Mouse (Mus musculus) urinary bladder, adult 2 months (tissue): Measurements from ENCODE around the gene Slc1a7. TPM values are rescaled to one million over a fixed set of nuclear protein-coding genes. Genes with fewer than 3 reads are reported as not detected.

Experiments used
- DNase-seq: peaks from one replicate; pipeline ENCODE4 v3.0.0; 2022; ENCODE audit warnings: low spot score
- polyA plus RNA-seq: library from polyadenylated mRNA; depleted of rRNA; stranded (reverse); fragments of >200 nt; gene quantifications from 2 replicates; pipeline ENCODE4 v1.2.3, GENCODE M21; 2012; rRNA removed

Gene Slc1a7
- polyA plus RNA-seq = 1.4 and 1.6 TPM in 2 replicates

GRCm38 (mm10) chr4:107967966-107968682, at the start of gene Slc1a7:
TSS of gene Slc1a7 (plus strand) at chr4:107968332.
- DNase-seq = no peak

GRCm38 (mm10) chr4:107920336-107920735, 47.8 kb upstream of the Slc1a7 start:
- no peak for DNase-seq

- no peak for DNase-seq
These were observed 46.9 kb upstream of the Slc1a7 start for GRCm38 (mm10) chr4:107921152-107921695.

GRCm38 (mm10) chr4:107921952-107922351, 46.2 kb upstream of the Slc1a7 start:
- no peak for DNase-seq

GRCm38 (mm10) chr4:107923145-107923802, 44.9 kb upstream of the Slc1a7 start, which contains the start of gene Cpt2:
TSS of gene Cpt2 (minus strand) at chr4:107923610.
- DNase-seq = peak; percentile 91

GRCm38 (mm10) chr4:107923803-107924194, 44.3 kb upstream of the Slc1a7 start:
- no peak for DNase-seq

- no peak for DNase-seq
These were observed 39.9 kb upstream of the Slc1a7 start for GRCm38 (mm10) chr4:107928269-107928668.

- no peak for DNase-seq
These were observed 39.4 kb upstream of the Slc1a7 start for GRCm38 (mm10) chr4:107928726-107929125.

- DNase-seq = no peak
These were observed 36.7 kb upstream of the Slc1a7 start for GRCm38 (mm10) chr4:107931453-107931852.

GRCm38 (mm10) chr4:107933239-107933638, 34.9 kb upstream of the Slc1a7 start:
- DNase-seq = no peak

- no peak for DNase-seq
These were observed 32.9 kb upstream of the Slc1a7 start for GRCm38 (mm10) chr4:107935254-107935653.

- DNase-seq = no peak
These were observed 30.8 kb upstream of the Slc1a7 start for GRCm38 (mm10) chr4:107937338-107937737.

- no peak for DNase-seq
These were observed 30.0 kb upstream of the Slc1a7 start for GRCm38 (mm10) chr4:107938124-107938523.

- DNase-seq = no peak
These were observed 25.4 kb upstream of the Slc1a7 start for GRCm38 (mm10) chr4:107942741-107943140.

- no peak for DNase-seq
These were observed 24.0 kb upstream of the Slc1a7 start for GRCm38 (mm10) chr4:107944141-107944540.

- DNase-seq = no peak
These were observed 18.2 kb upstream of the Slc1a7 start for GRCm38 (mm10) chr4:107949918-107950317.

- DNase-seq = no peak
These were observed 15.3 kb upstream of the Slc1a7 start for GRCm38 (mm10) chr4:107952845-107953244.

- no peak for DNase-seq
These were observed 12.4 kb upstream of the Slc1a7 start for GRCm38 (mm10) chr4:107955691-107956090.

GRCm38 (mm10) chr4:107958487-107958886, 9.6 kb upstream of the Slc1a7 start:
- DNase-seq = no peak

- no peak for DNase-seq
These were observed 5.9 kb upstream of the Slc1a7 start for GRCm38 (mm10) chr4:107962044-107962732.

- no peak for DNase-seq
These were observed 5.3 kb upstream of the Slc1a7 start for GRCm38 (mm10) chr4:107962792-107963191.

GRCm38 (mm10) chr4:107966416-107967109, 1.6 kb upstream of the Slc1a7 start:
- no peak for DNase-seq
